Mouse (Mus musculus) lung, embryonic 15.5 days (tissue): ENCODE measurements around the gene Gpbar1. TPM values are rescaled to one million over a fixed set of nuclear protein-coding genes. Genes with fewer than 3 reads are reported as not detected.
"Not testable (repeated sequence)": the region's sequence is repeated elsewhere in the genome, so short reads cannot be mapped to it uniquely, and the experiment has no call there.

Experiments used
- ATAC-seq: fragments of 200-750 bp; cut with Nextera tagmentation; 2 replicates; pipeline ENCODE4 v1.8.0; 2017; ENCODE audit warnings: moderate number of reproducible peaks, borderline replicate concordance; ENCODE audit not compliant: low FRiP score, low TSS enrichment; ENCODE audit errors: extremely low read depth
- H3K27ac ChIP-seq: fragments of 300-500 bp; sonication (generic); 2 replicates; pipeline ENCODE4 v1.5.1; 2015; ENCODE audit warnings: moderate library complexity, mild to moderate bottlenecking, inconsistent platforms
- H3K27me3 ChIP-seq: fragments of 300-500 bp; sonication (generic); 2 replicates; pipeline ENCODE4 v1.6.1; 2015; ENCODE audit warnings: inconsistent platforms
- H3K36me3 ChIP-seq: fragments of 300-500 bp; sonication (generic); 2 replicates; pipeline ENCODE4 v1.6.1; 2015; ENCODE audit warnings: inconsistent platforms
- H3K4me1 ChIP-seq: fragments of 300-500 bp; sonication (generic); 2 replicates; pipeline ENCODE4 v1.6.1; 2015; ENCODE audit warnings: inconsistent platforms
- H3K4me2 ChIP-seq: fragments of 300-500 bp; sonication (generic); 2 replicates; pipeline ENCODE4 v1.6.1; 2015; ENCODE audit warnings: inconsistent platforms, mild to moderate bottlenecking, moderate library complexity
- H3K4me3 ChIP-seq: fragments of 300-500 bp; sonication (generic); 2 replicates; pipeline ENCODE4 v1.5.1; 2015; ENCODE audit warnings: mild to moderate bottlenecking, inconsistent platforms
- H3K9ac ChIP-seq: fragments of 300-500 bp; sonication (generic); 2 replicates; pipeline ENCODE4 v1.6.1; 2015; ENCODE audit warnings: inconsistent platforms
- H3K9me3 ChIP-seq: fragments of 300-500 bp; sonication (generic); 2 replicates; pipeline ENCODE4 v1.6.1; 2016; ENCODE audit warnings: inconsistent platforms
- WGBS: fragments of 180-500 bp; shearing (Covaris S2); methylation state at CpG from one replicate; pipeline ENCODE4 v1.1.7; 2015; 5-methylcytosine and 5-hydroxymethylcytosine counted together
- polyA plus RNA-seq: library from polyadenylated mRNA; unstranded; fragments of >200 nt; fragmentation: Nextera tagmentation; extraction: Ambion mirVana; gene quantifications from 2 replicates; pipeline ENCODE4 v1.2.1, GENCODE M21; 2015

Gene Gpbar1
- polyA plus RNA-seq, 1 experiment from 2014 or later, result 0.19 TPM

GRCm38 (mm10) chr1:74280591-74281325, 2.4 kb downstream of the Gpbar1 start:
- no peak overlapping the region for H3K9ac ChIP-seq
- peaks cover 43% of the 10 kb centered on the region for H3K36me3 ChIP-seq
- ATAC-seq, result no peak
- no peak overlapping the region for H3K4me3 ChIP-seq
- WGBS, result 93% methylated on average over 14 of the region's 14 CpGs
- H3K27ac ChIP-seq, result no peak overlapping the region
- H3K9me3 ChIP-seq, result no peaks in the 10 kb centered on the region
- H3K27me3 ChIP-seq, result no peaks in the 10 kb centered on the region
- H3K4me1 ChIP-seq, result peaks cover 16% of the 10 kb centered on the region
- no peak overlapping the region for H3K4me2 ChIP-seq

GRCm38 (mm10) chr1:74281372-74281771, 3.0 kb downstream of the Gpbar1 start:
- Histone ChIP-seq H3K9ac (no peak overlapping the region), H3K27ac (no peak overlapping the region), H3K4me1 (peaks cover 22% of the 10 kb centered on the region), H3K27me3 (no peaks in the 10 kb centered on the region), H3K36me3 (peaks cover 43% of the 10 kb centered on the region), H3K4me2 (no peak overlapping the region), H3K4me3 (no peak overlapping the region), H3K9me3 (no peaks in the 10 kb centered on the region)
- ATAC-seq, result no peak
- 81% methylated on average over 2 of the region's 2 CpGs for WGBS

GRCm38 (mm10) chr1:74281886-74282285, 3.5 kb downstream of the Gpbar1 start:
- Histone ChIP-seq H3K9ac (no peak overlapping the region), H3K4me2 (no peak overlapping the region), H3K4me1 (peaks cover 27% of the 10 kb centered on the region), H3K4me3 (no peak overlapping the region), H3K36me3 (peaks cover 43% of the 10 kb centered on the region), H3K9me3 (no peaks in the 10 kb centered on the region), H3K27ac (no peak overlapping the region), H3K27me3 (no peaks in the 10 kb centered on the region)
- 97% methylated on average over 8 of the region's 8 CpGs for WGBS
- no peak for ATAC-seq

- H3K27ac ChIP-seq, result no peak overlapping the region
- H3K4me3 ChIP-seq, result 0 out of 2 replicates have a peak overlapping the region, but pooled peaks have one; percentile 1
- H3K4me1 ChIP-seq, result peaks cover 29% of the 10 kb centered on the region
- no peaks in the 10 kb centered on the region for H3K9me3 ChIP-seq
- peak overlapping the region; percentile 82; the same call in 1 of the 2 replicates for H3K4me2 ChIP-seq
- peaks cover 46% of the 10 kb centered on the region for H3K36me3 ChIP-seq
- 0 out of 2 replicates have a peak overlapping the region, but pooled peaks have one; percentile 16 for H3K9ac ChIP-seq
- no peak for ATAC-seq
- 89% methylated on average over 10 of the region's 10 CpGs for WGBS
- no peaks in the 10 kb centered on the region for H3K27me3 ChIP-seq
Measured at GRCm38 (mm10) chr1:74282896-74283625, 4.7 kb downstream of the Gpbar1 start.

- WGBS, result 10% methylated on average over 14 of the region's 15 CpGs
- peak overlapping the region; percentile 79 for H3K9ac ChIP-seq
- H3K4me1 ChIP-seq, result peaks cover 29% of the 10 kb centered on the region
- H3K27ac ChIP-seq, result peak overlapping the region; percentile 80
- no peaks in the 10 kb centered on the region for H3K9me3 ChIP-seq
- peaks cover 52% of the 10 kb centered on the region for H3K36me3 ChIP-seq
- H3K27me3 ChIP-seq, result no peaks in the 10 kb centered on the region
- H3K4me2 ChIP-seq, result peak overlapping the region; percentile 82
- H3K4me3 ChIP-seq, result peak overlapping the region; percentile 87
- peak; percentile 58 for ATAC-seq
Measured at GRCm38 (mm10) chr1:74283686-74284463, 5.5 kb downstream of the Gpbar1 start.

GRCm38 (mm10) chr1:74284543-74285160, 6.3 kb downstream of the Gpbar1 start, which contains the start of the genes Aamp and Pnkd:
Aamp (minus strand) TSS chr1:74284738.
Pnkd (plus strand) TSS chr1:74284930.
- peaks cover 52% of the 10 kb centered on the region for H3K36me3 ChIP-seq
- H3K9ac ChIP-seq, result peak within 1 kb of the TSS; percentile 79
- H3K27ac ChIP-seq, result peak within 1 kb of the TSS; percentile 80
- H3K9me3 ChIP-seq, result no peaks in the 10 kb centered on the region
- H3K27me3 ChIP-seq, result no peaks in the 10 kb centered on the region
- peaks cover 30% of the 10 kb centered on the region for H3K4me1 ChIP-seq
- peak within 1 kb of the TSS; percentile 82 for H3K4me2 ChIP-seq
- peak within 1 kb of the TSS; percentile 87 for H3K4me3 ChIP-seq
- peak; percentile 97 for ATAC-seq
- WGBS, result under 1% methylated on average over 56 of the region's 56 CpGs

- 2% methylated on average over 23 of the region's 23 CpGs for WGBS
- Histone ChIP-seq H3K9me3 (no peaks in the 10 kb centered on the region), H3K4me2 (peak overlapping the region; percentile 72), H3K36me3 (peaks cover 48% of the 10 kb centered on the region), H3K4me1 (peaks cover 37% of the 10 kb centered on the region), H3K27ac (no peak overlapping the region), H3K4me3 (peak overlapping the region; percentile 87), H3K9ac (peak overlapping the region; percentile 57), H3K27me3 (no peaks in the 10 kb centered on the region)
- ATAC-seq, result 0 out of 2 replicates have a peak, but pooled peaks have one; percentile 0
Measured at GRCm38 (mm10) chr1:74285212-74286010, 7.1 kb downstream of the Gpbar1 start.

- not testable (repeated sequence) for ATAC-seq, H3K27ac ChIP-seq, H3K4me3 ChIP-seq, H3K4me2 ChIP-seq, H3K9ac ChIP-seq, H3K9me3 ChIP-seq, H3K27me3 ChIP-seq
- peaks cover 46% of the 10 kb centered on the region for H3K36me3 ChIP-seq
- H3K4me1 ChIP-seq, result peaks cover 41% of the 10 kb centered on the region
- 47% methylated on average over 15 of the region's 17 CpGs for WGBS
Measured at GRCm38 (mm10) chr1:74286869-74287607, 8.7 kb downstream of the Gpbar1 start.

- no peak for ATAC-seq
- Histone ChIP-seq H3K4me1 (peaks cover 43% of the 10 kb centered on the region), H3K27ac (no peak overlapping the region), H3K9me3 (no peaks in the 10 kb centered on the region), H3K4me2 (no peak overlapping the region), H3K27me3 (no peaks in the 10 kb centered on the region), H3K36me3 (peaks cover 42% of the 10 kb centered on the region), H3K4me3 (no peak overlapping the region), H3K9ac (no peak overlapping the region)
- WGBS, result 76% methylated on average over 4 of the region's 4 CpGs
Measured at GRCm38 (mm10) chr1:74288327-74288726, 10.0 kb downstream of the Gpbar1 start.

- H3K4me3 ChIP-seq, result no peak overlapping the region
- H3K27me3 ChIP-seq, result no peaks in the 10 kb centered on the region
- H3K4me1 ChIP-seq, result peaks cover 47% of the 10 kb centered on the region
- peaks cover 47% of the 10 kb centered on the region for H3K36me3 ChIP-seq
- WGBS, result 77% methylated on average over 9 of the region's 9 CpGs
- H3K27ac ChIP-seq, result no peak overlapping the region
- H3K4me2 ChIP-seq, result no peak overlapping the region
- no peak for ATAC-seq
- H3K9me3 ChIP-seq, result no peaks in the 10 kb centered on the region
- no peak overlapping the region for H3K9ac ChIP-seq
Measured at GRCm38 (mm10) chr1:74289248-74289647, 10.9 kb downstream of the Gpbar1 start.
